Mouse (Mus musculus) intestine, embryonic 14.5 days (tissue): ENCODE data around the gene Srek1. TPM values are rescaled to one million over a fixed set of nuclear protein-coding genes. Genes with fewer than 3 reads are reported as not detected.

Source experiments
- ATAC-seq: fragments of 200-750 bp; cut with Nextera tagmentation; replicated peaks from 2 replicates; pipeline ENCODE4 v1.8.0; 2017; ENCODE audit warnings: low read depth, moderate number of reproducible peaks, moderate TSS enrichment, moderate library complexity; ENCODE audit not compliant: low FRiP score, low TSS enrichment
- DNase-seq: peaks from one replicate; pipeline ENCODE4 v3.0.0-alpha.2; 2018; ENCODE audit warnings: low spot score
- H3K27ac ChIP-seq: fragments of 300-500 bp; sonication (generic); 2 replicates; pipeline ENCODE4 v1.5.1; 2014; ENCODE audit warnings: low read depth, mild to moderate bottlenecking, control low read depth
- H3K27me3 ChIP-seq: fragments of 300-500 bp; sonication (generic); replicated peaks from 2 replicates; pipeline ENCODE4 v1.6.1; 2014; ENCODE audit warnings: low read length, control low read depth; ENCODE audit not compliant: control insufficient read depth, insufficient read depth
- H3K36me3 ChIP-seq: fragments of 300-500 bp; sonication (generic); 2 replicates; pipeline ENCODE4 v1.6.1; 2014; ENCODE audit warnings: low read length, control low read depth; ENCODE audit not compliant: control insufficient read depth, insufficient read depth
- H3K4me1 ChIP-seq: fragments of 300-500 bp; sonication (generic); replicated peaks from 2 replicates; pipeline ENCODE4 v1.6.1; 2014; ENCODE audit warnings: low read length, control low read depth, mixed read lengths; ENCODE audit not compliant: control insufficient read depth, insufficient read depth
- H3K4me2 ChIP-seq: fragments of 300-500 bp; sonication (generic); 2 replicates; pipeline ENCODE4 v1.6.1; 2014; ENCODE audit warnings: low read length
- H3K4me3 ChIP-seq: fragments of 300-500 bp; sonication (generic); 2 replicates; pipeline ENCODE4 v1.5.1; 2014; ENCODE audit warnings: low read depth, low read length, control low read depth, mixed read lengths
- H3K9ac ChIP-seq: fragments of 300-500 bp; sonication (generic); 2 replicates; pipeline ENCODE4 v1.6.1; 2014; ENCODE audit warnings: mild to moderate bottlenecking, low read length
- H3K9me3 ChIP-seq: fragments of 300-500 bp; sonication (generic); 2 replicates; pipeline ENCODE4 v1.6.1; 2016; ENCODE audit warnings: low read length, control low read depth; ENCODE audit not compliant: control insufficient read depth
- WGBS: fragments of 180-500 bp; shearing (Covaris S2); extraction: QIAGEN DNeasy Blood & Tissue Kit; methylation state at CpG from one replicate; pipeline ENCODE4 v1.1.7; 2014; 5-methylcytosine and 5-hydroxymethylcytosine counted together
- polyA plus RNA-seq: library from polyadenylated mRNA; unstranded; fragments of >200 nt; fragmentation: Nextera tagmentation; extraction: Ambion mirVana; gene quantifications from 2 replicates; pipeline ENCODE4 v1.2.1, GENCODE M21; 2014

Srek1 gene
- polyA plus RNA-seq, 1 experiment from 2014 or later, result 101 TPM

DNA sequence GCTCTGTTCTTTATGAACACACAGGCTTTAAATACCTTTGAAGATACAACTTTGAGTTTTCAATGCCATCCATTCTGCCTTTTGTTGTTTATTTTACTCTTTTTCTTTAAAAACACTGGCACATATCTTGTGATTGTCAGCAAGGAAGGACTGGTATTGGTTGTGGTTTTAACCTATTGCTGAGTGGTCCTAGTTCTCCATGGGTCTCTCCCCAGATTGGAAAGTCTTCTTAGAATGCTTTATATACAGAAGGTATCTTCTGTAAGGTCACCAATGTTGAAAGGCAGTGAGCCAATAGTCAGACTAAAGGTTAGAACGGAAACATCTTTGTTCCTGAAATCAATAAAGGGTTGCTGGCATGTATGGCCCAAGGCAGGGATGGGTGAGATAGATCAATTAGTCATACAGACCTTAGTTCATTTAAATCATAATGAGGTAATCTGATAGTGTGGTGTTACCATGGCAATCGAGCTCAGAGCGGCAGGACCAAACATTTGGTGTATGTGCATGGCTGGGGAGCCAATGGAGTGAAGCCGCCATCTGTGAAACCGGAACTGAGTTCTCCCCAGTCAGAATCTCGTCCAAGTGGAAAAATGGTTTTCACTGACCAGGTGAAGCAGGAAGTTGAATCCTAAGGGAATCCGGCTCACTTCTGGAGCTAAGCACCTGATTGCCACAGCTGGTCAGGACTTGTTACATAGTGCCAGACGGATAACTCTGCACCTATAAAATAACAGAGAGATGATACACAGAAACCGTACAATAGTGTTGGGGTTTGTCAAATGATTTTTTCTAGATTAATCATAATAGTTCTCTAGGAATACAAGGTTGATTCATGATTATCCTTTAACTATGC lies 20.5 kb upstream of the Srek1 start:
- Histone ChIP-seq H3K27ac (no peak overlapping the region), H3K4me3 (no peak overlapping the region), H3K36me3 (no peaks in the 10 kb centered on the region), H3K9me3 (no peaks in the 10 kb centered on the region), H3K27me3 (no peaks in the 10 kb centered on the region), H3K4me1 (no peaks in the 10 kb centered on the region), H3K9ac (no peak overlapping the region), H3K4me2 (no peak overlapping the region)
- WGBS, result 83% methylated on average over 9 of the region's 9 CpGs
- no peak for DNase-seq
- ATAC-seq, result no peak

- no peak for ATAC-seq
- peak; percentile 64 for DNase-seq
- Histone ChIP-seq H3K9ac (no peak overlapping the region), H3K36me3 (no peaks in the 10 kb centered on the region), H3K4me3 (no peak overlapping the region), H3K27ac (no peak overlapping the region), H3K4me1 (0 out of 2 replicates have a peak, but pooled peaks cover under 1% of the 10 kb centered on the region), H3K9me3 (no peaks in the 10 kb centered on the region), H3K4me2 (no peak overlapping the region), H3K27me3 (no peaks in the 10 kb centered on the region)
- 33% methylated on average over 11 of the region's 11 CpGs for WGBS
These were observed 5.6 kb upstream of the Srek1 start for GRCm38 (mm10) chr13:103779922-103780585.

DNA sequence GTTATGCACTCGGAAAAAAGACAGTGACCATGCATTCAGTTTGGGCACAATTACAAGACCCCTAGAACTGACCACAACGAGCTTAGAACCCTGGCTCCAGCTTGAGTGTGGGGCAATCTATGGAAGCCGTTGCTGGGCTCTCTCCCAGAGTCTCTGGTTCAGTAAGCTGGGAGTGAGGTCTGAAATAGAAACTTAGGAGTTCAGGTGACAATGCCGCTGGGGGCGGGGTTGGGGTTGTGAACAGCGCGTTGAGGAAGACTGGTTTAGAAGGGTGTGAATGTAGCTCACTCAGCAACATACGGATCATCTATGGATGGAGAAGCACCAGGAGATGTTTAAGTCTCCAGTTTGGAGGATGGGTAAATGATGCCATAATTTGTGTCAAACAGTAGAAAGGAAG lies 2.7 kb upstream of the Srek1 start:
- H3K4me2 ChIP-seq, result no peak overlapping the region
- DNase-seq (no peak), ATAC-seq (no peak)
- no peaks in the 10 kb centered on the region for H3K36me3 ChIP-seq
- H3K4me1 ChIP-seq, result peaks cover 14% of the 10 kb centered on the region
- H3K27me3 ChIP-seq, result no peaks in the 10 kb centered on the region
- no peak overlapping the region for H3K4me3 ChIP-seq
- no peak overlapping the region for H3K27ac ChIP-seq
- WGBS, result 71% methylated on average over 8 of the region's 8 CpGs
- no peak overlapping the region for H3K9ac ChIP-seq
- no peaks in the 10 kb centered on the region for H3K9me3 ChIP-seq

DNA sequence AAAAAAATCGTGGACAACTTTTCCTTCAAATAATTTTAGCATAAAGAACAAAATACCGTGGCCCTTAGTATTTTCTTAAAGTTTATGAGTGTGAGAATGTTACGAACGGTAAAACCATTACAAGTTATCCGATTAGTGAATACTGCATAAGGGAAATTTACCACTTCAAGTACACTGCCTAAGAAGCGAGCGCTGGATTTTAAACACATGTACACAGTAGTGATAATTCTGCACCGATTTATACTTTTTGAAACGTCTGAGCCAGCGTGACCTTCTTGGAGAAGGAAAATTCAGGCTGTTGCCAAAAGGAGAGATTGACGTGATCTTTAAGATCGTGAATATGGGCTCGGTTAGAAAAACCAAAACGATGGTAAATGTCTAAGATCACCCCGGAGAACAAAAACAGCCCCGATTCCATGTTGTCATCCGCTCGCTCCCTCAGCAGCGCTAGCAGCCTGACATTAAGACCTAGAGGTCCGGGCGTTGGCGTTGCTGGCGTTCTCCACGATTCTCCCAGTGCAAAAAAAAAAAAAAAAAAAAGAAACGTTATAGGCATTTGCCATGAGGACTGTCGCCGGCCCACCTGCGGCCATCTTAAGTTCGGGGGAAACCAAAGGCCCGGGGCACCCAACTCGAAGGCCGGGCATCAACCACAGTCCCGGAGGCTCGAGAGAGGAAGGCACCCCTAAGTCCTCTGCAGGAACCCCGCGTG lies 845 bp downstream of the Srek1 start:
- Histone ChIP-seq H3K27me3 (no peaks in the 10 kb centered on the region), H3K9me3 (no peaks in the 10 kb centered on the region), H3K36me3 (peaks cover 11% of the 10 kb centered on the region; the same call in 1 of the 2 replicates), H3K4me2 (peak overlapping the region; percentile 73), H3K4me3 (peak overlapping the region; percentile 90), H3K27ac (peak overlapping the region; percentile 98), H3K9ac (peak overlapping the region; percentile 93), H3K4me1 (peaks cover 21% of the 10 kb centered on the region)
- ATAC-seq (peak; percentile 61), DNase-seq (no peak)
- 2% methylated on average over 36 of the region's 36 CpGs for WGBS

- peak overlapping the region; percentile 90 for H3K4me3 ChIP-seq
- H3K4me1 ChIP-seq, result peaks cover 21% of the 10 kb centered on the region
- peak overlapping the region; percentile 73 for H3K4me2 ChIP-seq
- no peak for DNase-seq
- no peaks in the 10 kb centered on the region for H3K9me3 ChIP-seq
- H3K9ac ChIP-seq, result peak overlapping the region; percentile 93
- H3K36me3 ChIP-seq, result peaks cover 13% of the 10 kb centered on the region; the same call in 1 of the 2 replicates
- H3K27me3 ChIP-seq, result no peaks in the 10 kb centered on the region
- no peak overlapping the region for H3K27ac ChIP-seq
- 37% methylated on average over 5 of the region's 5 CpGs for WGBS
- ATAC-seq, result no peak
These were observed 1.5 kb downstream of the Srek1 start for GRCm38 (mm10) chr13:103772917-103773316.

GRCm38 (mm10) chr13:103770821-103771220 lies 3.6 kb downstream of the Srek1 start:
- no peak overlapping the region for H3K9ac ChIP-seq
- H3K9me3 ChIP-seq, result no peaks in the 10 kb centered on the region
- H3K4me1 ChIP-seq, result peaks cover 21% of the 10 kb centered on the region
- H3K4me2 ChIP-seq, result no peak overlapping the region
- H3K27me3 ChIP-seq, result no peaks in the 10 kb centered on the region
- DNase-seq (no peak), ATAC-seq (no peak)
- no peak overlapping the region for H3K4me3 ChIP-seq
- H3K36me3 ChIP-seq, result peaks cover 28% of the 10 kb centered on the region
- no peak overlapping the region for H3K27ac ChIP-seq

GRCm38 (mm10) chr13:103767935-103768334 lies 6.5 kb downstream of the Srek1 start:
- DNase-seq, result no peak
- Histone ChIP-seq H3K4me1 (peaks cover 15% of the 10 kb centered on the region), H3K27me3 (no peaks in the 10 kb centered on the region), H3K9ac (no peak overlapping the region), H3K36me3 (peaks cover 42% of the 10 kb centered on the region), H3K9me3 (no peaks in the 10 kb centered on the region), H3K4me3 (no peak overlapping the region), H3K4me2 (no peak overlapping the region), H3K27ac (no peak overlapping the region)
- WGBS, result 62% methylated on average over 5 of the region's 5 CpGs
- ATAC-seq, result no peak

- 84% methylated on average over 1 of the region's 1 CpGs for WGBS
- DNase-seq, result no peak
- H3K9ac ChIP-seq, result no peak overlapping the region
- H3K4me2 ChIP-seq, result no peak overlapping the region
- H3K4me1 ChIP-seq, result no peaks in the 10 kb centered on the region
- no peak overlapping the region for H3K4me3 ChIP-seq
- no peaks in the 10 kb centered on the region for H3K27me3 ChIP-seq
- H3K9me3 ChIP-seq, result no peaks in the 10 kb centered on the region
- ATAC-seq, result no peak
- peaks cover 73% of the 10 kb centered on the region for H3K36me3 ChIP-seq
- no peak overlapping the region for H3K27ac ChIP-seq
These were observed 10.8 kb downstream of the Srek1 start for GRCm38 (mm10) chr13:103763640-103764039.
